Mouse (Mus musculus) testis, adult 2 months (tissue): ENCODE measurements around the gene Cxcr4.

ENCODE experiments used
- CTCF ChIP-seq: fragments of 200-500 bp; IDR thresholded peaks from 2 replicates; pipeline ENCODE4 v1.5.1; 2012; ENCODE audit warnings: low read depth, mild to moderate bottlenecking, inconsistent platforms, low read length, moderate library complexity; ENCODE audit not compliant: control insufficient read depth, insufficient read depth, insufficient replicate concordance
- POLR2A ChIP-seq: fragments of 200-500 bp; IDR thresholded peaks from 2 replicates; pipeline ENCODE4 v1.6.1; 2012; ENCODE audit warnings: low read depth, mild to moderate bottlenecking, inconsistent platforms, low read length, moderate library complexity; ENCODE audit not compliant: control insufficient read depth

DNA sequence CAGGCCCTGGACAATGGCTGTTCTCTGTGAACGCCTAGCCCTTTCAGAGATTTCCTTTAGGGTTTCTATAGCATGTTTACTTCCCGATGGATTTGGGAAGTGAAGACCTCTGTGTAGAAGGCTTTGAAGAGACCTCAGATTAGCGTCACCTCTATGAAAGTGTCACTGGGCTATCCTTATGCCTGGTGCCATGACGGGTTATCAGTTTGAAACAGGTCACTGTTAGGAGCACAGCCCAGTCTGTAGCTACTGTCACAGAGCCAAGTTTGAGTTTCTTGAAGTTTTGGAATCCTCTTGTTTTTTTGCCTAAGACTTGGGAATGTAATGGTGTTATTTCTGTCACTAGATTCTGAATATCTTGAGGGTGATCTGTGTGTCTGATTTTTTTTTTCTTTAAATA lies 17.0 kb downstream of the Cxcr4 start:
- TF ChIP-seq POLR2A (no peak), CTCF (no peak)
